Mouse (Mus musculus): ENCODE data around the gene Rpl15. TPM values are rescaled to one million over a fixed set of nuclear protein-coding genes. Genes with fewer than 3 reads are reported as not detected.
"Not testable (repeated sequence)": the region's sequence is repeated elsewhere in the genome, so short reads cannot be mapped to it uniquely, and the experiment has no call there.

Gene Rpl15
- 481 and 533 TPM in 2 replicates for total RNA-seq (2015; ENCODE audit: low replicate concordance)
- total RNA-seq (2017; ENCODE audit: low replicate concordance) = 416 and 508 TPM in 2 replicates

DNA sequence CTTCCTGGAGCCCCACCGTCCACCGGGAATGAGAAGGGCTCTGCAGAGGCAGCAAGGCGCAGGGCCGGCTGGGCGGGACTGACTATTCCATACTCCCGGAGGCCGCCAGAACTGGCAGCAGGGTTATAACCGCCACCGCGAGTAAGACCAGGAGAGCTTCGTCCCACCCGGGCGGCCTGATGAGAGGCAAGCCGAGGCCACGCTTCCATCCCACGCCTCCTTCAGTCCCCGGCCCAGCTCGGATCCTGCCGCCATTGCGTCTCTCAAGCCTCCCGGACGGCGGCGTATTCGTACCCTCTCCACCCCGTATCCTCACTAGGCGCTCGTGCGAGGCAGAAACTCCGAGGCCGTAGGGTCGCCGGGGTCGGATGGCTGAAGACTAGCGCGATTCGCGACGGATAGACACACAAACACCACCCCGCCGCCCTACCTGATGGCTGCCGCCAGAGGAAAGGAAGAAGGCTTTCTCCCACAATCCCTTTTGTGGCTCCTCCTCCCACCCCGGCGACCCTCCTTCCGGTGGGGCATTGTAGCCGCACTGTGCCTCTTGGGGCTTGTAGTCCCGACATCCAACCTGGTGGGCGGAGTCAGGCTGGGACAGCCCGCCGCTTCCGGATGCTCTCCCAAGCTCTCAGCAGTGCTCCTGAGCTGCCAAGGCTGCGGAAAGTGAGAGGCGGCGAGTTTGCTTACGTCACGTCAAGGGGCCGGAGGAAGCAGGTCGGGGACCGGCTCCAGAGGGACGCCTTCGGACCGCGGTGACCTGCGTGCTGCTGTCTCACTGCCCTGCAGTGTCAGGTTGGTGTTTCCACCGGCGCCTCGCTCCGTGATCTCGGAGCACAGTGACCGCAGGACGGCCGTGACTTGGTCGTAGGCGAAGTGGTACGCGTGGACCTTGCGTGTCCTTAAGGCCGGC, at the start of gene Rpl15, which contains the start of gene Nkiras1:
TSS of gene Rpl15 (minus strand) at position 863 of the 913 bp plus-strand sequence.
TSS of gene Nkiras1 (plus strand) at position 608 of the 913 bp plus-strand sequence.
- peak; percentile 98 for ATAC-seq (replicated peaks; ENCODE audit: low FRiP score, poor library complexity, severe bottlenecking)

- no peak for ATAC-seq (replicated peaks; ENCODE audit: low FRiP score, poor library complexity, severe bottlenecking)
These were observed 46.5 kb upstream of the Rpl15 start for GRCm38 (mm10) chr14:18317457-18318411.

DNA sequence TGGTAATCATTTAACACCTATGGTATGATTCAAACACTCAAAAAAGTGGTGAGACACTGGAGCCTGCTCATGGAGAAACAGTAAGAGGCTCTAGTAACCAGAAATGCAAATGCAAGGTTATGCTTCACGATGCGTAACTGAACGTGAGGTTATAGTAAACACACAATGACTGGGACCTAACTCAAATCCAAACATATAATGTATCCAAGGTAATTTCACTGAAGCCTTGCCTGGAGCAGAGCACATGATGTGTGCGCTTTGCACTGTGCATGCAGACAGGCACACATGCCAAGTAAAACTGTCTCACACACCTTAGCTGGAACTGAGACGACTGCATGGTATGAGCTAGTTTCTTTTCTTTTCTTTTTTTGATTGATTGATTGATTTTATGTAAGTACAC, 33.0 kb upstream of the Rpl15 start:
- ATAC-seq (replicated peaks; ENCODE audit: low FRiP score, poor library complexity, severe bottlenecking) = no peak

GRCm38 (mm10) chr14:18303262-18303661, 32.1 kb upstream of the Rpl15 start:
- no peak for ATAC-seq (replicated peaks; ENCODE audit: low FRiP score, poor library complexity, severe bottlenecking)

DNA sequence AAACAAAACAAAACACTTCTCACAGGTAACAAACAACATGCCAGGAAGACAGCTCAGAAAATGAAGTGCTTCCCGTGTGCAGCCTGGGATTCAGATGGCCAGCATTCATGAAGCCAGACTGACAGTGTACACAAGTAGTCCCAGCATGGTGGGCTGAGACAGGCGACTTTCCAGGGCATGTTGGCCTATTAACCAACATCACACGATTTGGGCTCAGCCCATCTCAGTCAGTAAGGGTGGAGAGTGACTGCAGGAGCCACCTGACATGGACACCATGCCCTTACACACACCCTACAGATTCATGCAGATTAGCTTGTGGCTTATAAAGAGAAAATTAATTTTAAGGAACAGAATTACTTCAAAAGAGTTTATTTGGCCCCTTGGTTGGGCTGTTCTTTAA, 31.6 kb upstream of the Rpl15 start:
- ATAC-seq (replicated peaks; ENCODE audit: low FRiP score, poor library complexity, severe bottlenecking) = no peak

GRCm38 (mm10) chr14:18301591-18301990, 30.4 kb upstream of the Rpl15 start:
- no peak for ATAC-seq (replicated peaks; ENCODE audit: low FRiP score, poor library complexity, severe bottlenecking)

GRCm38 (mm10) chr14:18300676-18301075, 29.5 kb upstream of the Rpl15 start:
- ATAC-seq (replicated peaks; ENCODE audit: low FRiP score, poor library complexity, severe bottlenecking) = no peak

DNA sequence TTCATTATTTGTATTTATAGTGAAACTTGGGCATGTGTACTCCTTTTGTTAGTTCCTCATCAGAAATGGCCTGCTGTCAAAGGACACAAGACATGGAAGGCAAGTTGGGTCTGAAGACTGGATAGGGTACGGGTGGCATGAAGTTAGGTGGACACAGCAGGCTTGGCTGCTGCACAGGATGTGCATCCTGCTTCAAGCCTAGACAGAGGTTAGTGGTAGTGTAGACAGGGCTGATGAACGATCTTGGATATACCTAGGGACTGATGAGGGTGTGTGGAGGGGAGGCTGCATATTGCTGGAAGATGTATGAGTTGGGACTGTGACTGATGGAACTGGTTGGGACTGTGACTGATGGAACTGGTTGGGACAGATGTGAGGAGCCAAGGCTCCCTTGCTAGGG, 27.7 kb upstream of the Rpl15 start:
- no peak for ATAC-seq (replicated peaks; ENCODE audit: low FRiP score, poor library complexity, severe bottlenecking)

DNA sequence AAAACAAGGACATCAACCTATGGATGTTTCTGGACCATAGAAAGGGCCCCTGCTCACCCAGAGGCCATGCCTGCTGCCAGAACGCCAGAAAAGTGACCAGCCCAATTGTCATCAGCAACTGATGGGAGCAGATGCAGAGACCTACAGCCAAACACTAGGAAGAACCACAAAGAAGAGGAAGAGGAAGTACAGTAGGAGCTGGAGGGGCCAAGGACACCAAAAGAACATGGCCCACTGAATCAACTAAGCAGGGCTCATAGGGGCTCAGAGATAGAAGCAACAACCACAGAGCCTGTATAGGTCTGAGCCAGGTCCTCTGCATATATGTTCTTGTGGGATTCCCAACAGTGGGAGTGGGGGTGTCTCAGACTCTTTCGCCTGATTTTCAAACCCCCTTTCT, 26.2 kb upstream of the Rpl15 start:
- no peak for ATAC-seq (replicated peaks; ENCODE audit: low FRiP score, poor library complexity, severe bottlenecking)

- ATAC-seq (replicated peaks; ENCODE audit: low FRiP score, poor library complexity, severe bottlenecking) = no peak
These were observed 21.4 kb upstream of the Rpl15 start for GRCm38 (mm10) chr14:18292578-18292977.

DNA sequence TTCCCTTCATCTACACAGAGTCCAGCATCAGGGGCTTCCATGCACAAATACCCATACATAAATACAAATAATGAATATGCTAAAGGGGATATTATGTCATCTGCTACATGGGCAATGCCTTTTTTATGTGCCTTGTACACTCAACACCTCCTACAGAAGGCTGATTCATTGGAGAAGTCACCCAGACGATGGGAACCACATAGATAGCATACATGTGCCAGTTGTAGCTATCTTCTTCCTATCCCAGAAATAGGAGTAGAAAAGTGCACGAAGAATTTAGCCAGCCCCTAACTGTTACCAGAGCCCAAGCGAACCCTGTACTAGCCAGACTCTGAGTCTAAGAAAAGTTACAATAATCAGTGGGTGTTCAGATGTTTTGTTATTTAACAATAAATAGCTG, 20.9 kb upstream of the Rpl15 start:
- no peak for ATAC-seq (replicated peaks; ENCODE audit: low FRiP score, poor library complexity, severe bottlenecking)

DNA sequence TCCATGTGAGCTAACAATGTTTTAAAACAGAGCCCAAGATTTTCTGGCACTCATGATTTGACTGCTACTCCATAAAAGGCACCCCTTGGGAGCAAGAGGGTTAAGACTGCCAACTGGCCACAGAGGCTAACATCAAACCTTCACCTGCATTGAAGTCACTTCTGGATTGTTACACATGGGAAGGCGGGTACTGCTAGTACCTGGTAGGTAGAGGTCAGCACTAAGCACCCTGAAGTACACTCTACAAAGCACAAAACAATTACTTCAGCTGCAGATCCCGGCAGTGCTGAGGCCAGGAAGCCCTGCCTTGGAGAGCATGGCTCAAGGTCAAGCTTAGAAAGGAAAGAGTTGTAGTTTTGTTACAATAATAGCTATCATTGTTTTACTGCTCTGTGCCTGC, 16.2 kb upstream of the Rpl15 start:
- ATAC-seq (replicated peaks; ENCODE audit: low FRiP score, poor library complexity, severe bottlenecking) = no peak

DNA sequence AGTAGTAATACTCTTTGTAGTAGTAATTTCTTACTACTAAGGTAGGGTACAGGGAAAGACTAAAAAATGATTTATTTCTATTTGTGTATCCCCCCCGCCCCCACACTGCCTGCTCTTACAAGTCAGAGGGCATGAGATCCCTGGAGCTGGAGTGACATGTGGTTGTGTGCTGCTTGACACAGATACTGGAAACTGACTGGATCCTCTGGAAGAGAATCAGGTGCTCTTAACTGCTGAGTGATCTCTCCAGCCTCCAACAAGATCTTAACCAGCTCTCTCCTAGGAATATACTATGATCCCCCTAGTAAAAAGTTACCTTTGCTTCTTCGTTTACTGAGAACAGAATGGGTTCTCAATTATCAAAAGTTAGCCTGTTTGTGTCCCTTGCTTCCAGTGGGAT, 15.2 kb upstream of the Rpl15 start:
- ATAC-seq (replicated peaks; ENCODE audit: low FRiP score, poor library complexity, severe bottlenecking) = no peak

DNA sequence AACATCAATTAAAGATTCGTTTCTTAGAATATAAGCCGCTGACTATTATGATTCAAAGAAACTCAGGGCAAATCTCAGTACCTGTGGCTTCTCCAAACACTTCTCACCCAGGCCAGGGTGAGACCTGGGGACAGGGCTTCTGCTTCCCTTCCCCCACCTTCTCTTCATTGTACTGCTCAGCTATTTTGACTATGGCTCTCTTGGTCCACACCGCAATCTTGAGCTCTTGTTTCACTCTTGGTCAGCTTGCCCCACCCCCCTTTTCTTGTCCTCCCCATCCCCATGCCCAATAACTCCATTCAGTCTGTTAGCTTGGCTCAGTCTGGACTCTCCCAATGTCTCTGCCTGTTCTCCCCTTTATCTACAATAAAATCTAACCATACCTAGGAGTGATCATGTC, 14.3 kb upstream of the Rpl15 start:
- ATAC-seq (replicated peaks; ENCODE audit: low FRiP score, poor library complexity, severe bottlenecking) = no peak

DNA sequence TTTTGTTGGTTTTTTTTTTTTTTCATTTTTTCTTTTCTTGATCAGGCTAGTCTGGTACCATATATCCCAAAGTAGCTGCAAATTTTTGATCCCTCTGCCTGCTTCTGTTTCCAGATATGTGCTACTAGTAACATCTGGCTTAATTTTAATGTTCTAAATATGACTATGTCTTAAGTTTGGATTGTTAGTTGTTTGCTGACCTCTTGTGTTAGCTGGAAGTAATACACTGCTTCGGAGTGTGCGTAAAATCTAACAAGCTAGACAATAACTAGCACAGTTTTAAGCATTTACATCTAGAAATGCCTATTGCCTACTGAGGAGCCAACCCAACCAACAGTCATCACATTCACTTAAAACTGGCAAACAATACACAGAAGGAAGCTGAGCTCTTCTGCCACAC, 13.4 kb upstream of the Rpl15 start:
- ATAC-seq (replicated peaks; ENCODE audit: low FRiP score, poor library complexity, severe bottlenecking) = no peak

- ATAC-seq (replicated peaks; ENCODE audit: low FRiP score, poor library complexity, severe bottlenecking) = no peak
These were observed 9.2 kb upstream of the Rpl15 start for GRCm38 (mm10) chr14:18280375-18280774.

DNA sequence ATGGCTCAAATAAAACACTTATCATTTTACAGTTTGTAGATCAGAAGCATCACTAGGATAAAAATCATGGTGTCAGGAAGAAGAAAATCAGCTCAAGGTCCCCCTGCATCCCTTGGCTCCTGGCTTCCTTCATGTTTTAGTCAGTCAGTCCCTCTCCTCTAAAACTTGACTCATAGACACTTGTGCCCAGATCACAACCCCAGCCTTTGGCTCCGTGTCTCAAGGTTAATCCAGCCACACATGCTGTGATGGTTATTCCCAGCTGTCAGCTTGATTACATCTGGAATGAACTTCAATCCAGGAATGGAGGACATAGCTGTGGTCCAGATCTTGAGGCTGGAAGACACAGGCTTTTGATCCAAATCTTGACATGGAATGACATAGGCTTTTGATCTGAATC, 3.3 kb upstream of the Rpl15 start:
- no peak for ATAC-seq (replicated peaks; ENCODE audit: low FRiP score, poor library complexity, severe bottlenecking)

DNA sequence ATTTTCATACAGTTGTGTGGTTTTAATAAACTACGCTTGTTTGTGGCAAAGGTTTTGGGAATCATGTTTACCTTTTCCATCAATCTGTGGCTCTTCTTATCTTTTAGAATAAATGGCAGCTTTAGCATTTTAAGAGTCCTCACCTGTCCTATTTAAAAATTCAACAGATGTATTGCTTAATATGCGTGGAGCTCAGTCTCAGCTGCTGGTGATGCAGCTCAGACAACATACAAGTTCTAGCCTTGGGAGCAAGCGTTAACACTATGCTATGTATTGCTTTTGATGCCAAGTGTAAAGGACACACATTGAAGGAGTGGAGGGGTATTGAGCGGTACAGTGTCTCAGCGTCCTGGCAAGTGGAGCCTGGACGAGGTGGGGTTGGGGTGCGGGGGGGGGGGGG, 475 bp upstream of the Rpl15 start:
- ATAC-seq (replicated peaks; ENCODE audit: low FRiP score, poor library complexity, severe bottlenecking) = no peak

DNA sequence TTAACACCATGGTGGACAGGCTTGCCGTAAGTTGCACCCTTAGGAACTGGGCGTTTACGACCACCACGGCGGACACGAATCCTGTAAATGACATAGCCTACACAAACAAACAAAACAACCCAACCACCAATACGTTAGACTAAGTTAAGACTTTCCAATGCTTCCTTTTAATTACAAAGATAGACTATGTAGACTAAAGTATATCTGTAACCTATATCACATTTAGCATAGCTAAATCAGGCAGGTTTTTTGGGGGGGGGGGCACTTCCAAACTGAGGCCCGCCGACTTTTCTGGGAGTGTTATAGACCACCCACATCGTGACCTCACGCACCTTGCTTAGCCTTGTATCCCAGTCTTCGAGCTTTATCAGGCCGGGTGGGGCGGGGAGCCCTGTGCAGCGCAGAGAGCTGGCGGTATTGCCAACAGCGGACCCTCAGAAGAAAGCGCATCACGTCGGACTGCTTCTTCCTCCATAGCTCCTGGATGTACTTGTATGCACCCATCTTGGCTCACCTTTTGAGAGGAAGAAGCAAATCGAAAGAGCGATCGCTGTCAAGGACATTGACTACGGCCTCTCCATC, 1.2 kb downstream of the Rpl15 start:
- ATAC-seq (replicated peaks; ENCODE audit: low FRiP score, poor library complexity, severe bottlenecking) = not testable (repeated sequence)

GRCm38 (mm10) chr14:18263427-18263826, 7.8 kb downstream of the Rpl15 start:
- no peak for ATAC-seq (replicated peaks; ENCODE audit: low FRiP score, poor library complexity, severe bottlenecking)

Measured in erythroblast, adult 5-6 weeks (primary cell).